Mouse (Mus musculus) right cerebral cortex, postnatal 10 days (tissue): ENCODE data around the gene Cmbl.
A peak's percentile ranks its signal among the peaks of the same experiment; 100 is the strongest.

Source experiments
- DNase-seq, 2 experiments: peaks; one replicate each; pipeline ENCODE4 v3.0.0; 2021; ENCODE audit warnings: low spot score in 2 of 2

The Cmbl gene

DNA sequence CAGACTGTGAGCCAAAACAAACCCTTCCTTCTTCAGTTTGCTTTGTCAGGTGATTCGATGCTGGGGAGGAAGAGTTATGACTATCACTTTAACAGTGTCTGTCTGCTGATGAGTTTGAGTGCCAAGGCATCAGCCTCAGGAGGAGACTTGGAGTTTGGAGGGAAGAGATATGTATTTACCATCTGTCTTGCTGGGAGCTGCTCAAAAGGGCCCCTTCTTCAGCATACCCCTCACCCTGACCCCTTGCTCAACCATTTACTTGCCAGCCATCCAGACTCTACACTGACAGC is 24.7 kb upstream of the Cmbl start:
- DNase-seq, result no peak

GRCm38 (mm10) chr15:31542013-31542958 is 22.9 kb upstream of the Cmbl start:
- no peak for DNase-seq

GRCm38 (mm10) chr15:31543246-31543645 is 21.9 kb upstream of the Cmbl start:
- DNase-seq, result no peak

DNA sequence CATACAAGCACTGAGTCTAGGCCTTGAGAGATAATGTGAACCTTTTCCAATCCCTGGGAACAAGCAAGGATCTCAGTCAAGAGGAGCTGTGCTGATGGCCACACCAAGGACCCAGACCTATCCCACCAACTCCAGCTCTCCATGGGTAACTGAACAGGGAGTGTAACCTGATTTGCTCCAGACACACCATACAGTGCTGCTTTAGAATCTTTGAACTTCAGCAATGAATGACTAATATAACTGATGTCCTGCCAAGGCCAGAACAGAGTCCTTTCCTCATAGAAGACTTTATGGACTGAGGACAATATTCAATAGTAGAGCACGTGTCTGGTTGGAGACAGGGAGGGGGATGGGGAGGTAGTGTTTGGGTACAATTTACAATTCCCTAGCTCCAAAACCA is 20.1 kb upstream of the Cmbl start:
- no peak for DNase-seq

DNA sequence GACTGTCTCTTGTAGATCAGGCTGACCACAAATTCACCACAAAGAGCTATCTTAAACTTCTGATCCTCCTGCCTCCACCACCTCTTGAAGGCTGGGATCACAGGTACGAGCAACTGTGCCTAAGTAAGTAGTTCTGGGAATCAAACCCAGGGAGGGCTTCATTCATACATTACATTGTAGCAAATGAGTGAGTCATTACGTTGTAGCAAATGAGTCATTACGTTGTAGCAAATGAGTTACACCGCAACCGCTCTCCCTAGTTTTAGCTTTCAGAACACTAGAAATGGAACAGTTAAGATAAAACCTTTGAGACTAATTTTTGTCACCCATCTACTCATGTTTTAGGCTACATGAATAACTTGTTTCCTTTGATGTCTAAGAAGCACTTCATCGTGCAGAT is 18.9 kb upstream of the Cmbl start:
- no peak for DNase-seq

DNA sequence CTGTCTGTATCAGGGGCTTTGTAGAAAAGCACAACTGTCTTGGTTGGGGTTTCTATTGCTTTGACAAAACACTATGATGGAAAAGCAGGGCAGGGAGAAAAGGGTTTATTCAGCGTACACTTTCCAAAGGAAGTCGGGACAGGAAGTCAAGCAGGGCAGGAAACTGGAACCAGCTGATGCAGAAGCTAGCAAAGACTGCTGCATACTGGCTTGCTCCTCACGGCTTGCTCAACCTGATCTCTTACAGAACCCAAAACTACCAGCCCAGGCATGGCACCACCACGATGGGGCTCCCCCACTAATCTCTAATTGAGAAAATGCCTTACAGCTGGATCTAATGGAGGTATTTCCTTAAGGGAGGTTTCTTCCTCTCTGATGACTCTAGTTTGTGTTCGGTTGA is 17.8 kb upstream of the Cmbl start:
- DNase-seq, result no peak

GRCm38 (mm10) chr15:31550381-31550780 is 14.8 kb upstream of the Cmbl start:
- DNase-seq, result no peak

DNA sequence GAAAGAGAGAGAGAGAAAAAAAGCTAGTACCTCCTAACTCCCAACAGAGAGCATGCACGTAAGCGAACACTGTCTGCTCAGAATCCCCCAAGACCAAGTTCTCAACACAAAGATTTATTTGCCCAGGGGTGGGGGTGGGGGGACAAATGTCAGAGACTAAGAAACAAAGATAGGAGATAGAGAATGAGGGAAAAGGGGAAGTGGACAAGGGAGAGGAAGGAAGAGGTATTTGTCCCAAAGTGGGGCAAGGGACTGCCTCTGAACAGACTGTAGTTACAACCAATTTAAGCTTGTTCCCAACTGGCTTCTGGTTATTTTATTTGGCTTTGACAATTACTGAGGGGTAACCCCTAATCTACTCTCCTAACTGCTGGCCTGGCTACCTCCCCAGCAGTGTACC is 10.3 kb upstream of the Cmbl start:
- DNase-seq, result no peak

- DNase-seq, result no peak
Measured at GRCm38 (mm10) chr15:31561390-31561789, 3.8 kb upstream of the Cmbl start.

DNA sequence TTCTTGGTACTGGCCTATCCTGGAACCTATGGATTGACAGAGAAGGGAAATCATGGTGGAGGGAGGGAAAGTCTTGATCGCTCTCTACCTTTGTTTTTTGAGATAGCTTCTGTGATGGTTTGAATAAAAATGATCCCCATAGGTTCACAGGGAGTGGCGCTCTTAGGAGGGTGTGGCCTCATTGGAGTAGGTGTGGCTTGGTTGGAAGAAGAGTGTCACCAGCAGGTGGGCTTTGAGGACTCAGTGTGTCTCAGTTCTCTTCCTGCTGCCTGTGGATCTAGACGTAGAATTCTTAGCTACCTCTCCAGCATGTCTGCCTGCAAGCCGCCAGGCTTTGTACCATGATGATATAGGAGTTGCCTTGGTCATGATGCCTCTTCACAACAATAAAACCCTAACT is 3.2 kb upstream of the Cmbl start:
- DNase-seq, result no peak

DNA sequence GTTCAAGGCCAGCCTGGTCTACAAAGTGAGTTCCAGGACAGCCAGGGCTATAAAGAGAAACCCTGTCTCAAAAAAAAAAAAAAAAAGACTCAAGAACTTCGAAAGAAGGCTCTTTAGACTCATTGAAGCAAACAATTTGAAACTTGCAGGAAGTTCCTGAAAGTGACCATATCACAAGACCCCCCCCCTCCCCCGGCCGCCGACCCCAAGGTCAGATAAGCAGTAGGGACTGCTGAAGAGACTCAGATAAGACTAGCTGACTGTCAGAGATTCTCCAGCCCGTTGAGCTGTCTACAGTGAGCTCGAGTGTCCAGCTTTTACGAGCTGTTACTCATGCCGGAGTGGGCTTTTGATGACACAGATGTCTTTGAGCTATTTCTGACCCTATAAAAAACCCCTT is 2.3 kb upstream of the Cmbl start:
- DNase-seq, result no peak

DNA sequence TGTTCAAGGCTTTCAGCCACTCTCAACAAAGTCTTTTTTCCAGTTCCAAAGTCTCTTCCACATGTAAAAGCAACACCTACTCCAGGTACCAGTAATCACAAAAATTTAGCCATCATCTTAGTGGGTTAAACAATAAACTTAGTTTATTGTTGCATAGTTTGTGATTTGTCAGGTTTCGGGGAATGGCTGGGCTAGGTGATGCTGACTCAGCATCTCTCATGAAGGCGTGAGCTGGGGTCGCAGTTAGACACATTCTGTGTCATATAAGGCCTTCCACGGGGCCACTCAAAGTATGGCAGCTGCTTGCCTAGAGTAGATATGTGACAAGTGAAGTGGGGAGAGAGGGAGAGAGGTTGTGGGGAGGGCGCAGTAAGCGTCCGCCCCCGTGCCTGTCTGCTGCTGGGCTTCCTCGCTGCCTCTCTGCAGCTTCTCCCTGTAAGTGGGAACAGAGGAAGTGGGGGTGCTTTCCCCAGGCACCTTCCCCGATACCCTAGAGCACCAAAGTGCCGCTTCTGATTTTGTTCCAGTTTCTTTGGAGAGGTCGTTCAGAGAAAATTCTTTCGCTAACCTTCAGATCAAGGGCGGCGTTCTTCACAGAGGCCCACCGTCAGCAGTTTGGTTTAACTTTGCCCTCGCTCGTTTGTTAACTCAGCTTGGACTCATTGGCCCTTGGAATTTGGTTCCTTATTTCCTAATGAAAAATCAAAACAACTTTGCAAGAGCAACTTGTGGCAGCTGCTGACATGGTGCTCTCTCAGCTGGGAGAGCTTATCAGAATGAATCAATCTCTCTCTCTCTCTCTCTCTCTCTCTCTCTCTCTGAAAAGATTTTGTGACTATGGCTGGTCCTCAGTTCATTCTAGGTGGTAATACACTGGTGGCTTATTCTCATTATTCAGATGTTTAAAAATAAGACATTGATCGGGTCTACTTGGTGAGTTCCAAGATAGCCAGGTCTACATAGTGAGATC is 1.3 kb upstream of the Cmbl start:
- DNase-seq, result no peak

DNA sequence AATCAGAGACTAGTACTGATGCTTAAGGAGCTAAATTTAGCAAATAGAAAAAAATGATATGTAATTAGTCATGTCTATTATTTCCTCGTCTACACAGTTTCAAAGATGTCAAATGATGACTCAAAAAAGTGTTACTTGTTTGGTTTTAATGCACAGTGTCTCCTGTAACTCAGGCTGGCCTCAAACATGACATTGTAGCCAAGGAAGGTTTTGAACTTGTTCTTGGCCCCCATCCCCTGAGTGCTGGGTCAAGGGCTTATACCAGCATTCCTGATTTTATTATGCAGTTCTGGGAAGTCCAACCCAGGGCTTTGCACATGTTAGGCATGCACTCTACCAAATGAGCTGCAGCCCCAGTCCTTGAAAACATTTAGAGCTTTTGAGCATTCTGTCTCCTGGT is 597 bp downstream of the Cmbl start:
- DNase-seq, result no peak

GRCm38 (mm10) chr15:31567431-31567830 is 2.2 kb downstream of the Cmbl start:
- no peak for DNase-seq

GRCm38 (mm10) chr15:31568581-31568996 is 3.4 kb downstream of the Cmbl start:
- no peak for DNase-seq

DNA sequence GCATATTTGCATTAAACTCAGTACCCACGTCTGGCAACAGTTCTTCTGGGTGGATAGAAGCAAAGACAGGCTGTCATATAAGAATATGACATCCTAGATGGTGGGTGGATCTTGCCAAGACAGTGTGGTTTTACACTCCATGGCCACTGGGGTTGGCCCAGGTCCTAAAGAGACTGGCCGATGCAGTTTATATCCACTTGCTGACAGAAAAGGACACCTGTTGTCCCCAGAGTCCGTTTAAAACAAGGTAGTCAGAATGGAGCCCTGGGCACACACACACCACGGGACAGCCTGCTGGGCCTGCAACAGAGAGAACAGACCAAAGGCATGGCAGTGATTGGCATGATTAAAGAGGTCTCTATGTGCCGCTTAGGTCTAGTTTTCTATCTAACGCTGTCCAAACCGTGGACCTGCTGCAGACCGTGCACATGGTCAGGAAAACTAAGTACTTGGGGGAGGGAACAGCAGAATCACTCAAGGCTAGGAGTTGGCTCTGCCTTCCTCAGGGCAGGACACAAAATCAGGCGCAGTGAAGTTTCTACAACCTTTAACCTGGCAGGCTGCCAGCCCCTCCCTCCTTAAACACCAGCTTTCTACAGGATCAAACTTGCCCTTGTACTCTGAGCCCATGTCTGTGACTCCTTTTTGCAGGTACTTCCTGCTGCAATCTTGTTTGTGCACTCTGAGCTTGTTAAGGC is 4.3 kb downstream of the Cmbl start:
- DNase-seq, result no peak

GRCm38 (mm10) chr15:31570959-31571358 is 5.8 kb downstream of the Cmbl start:
- DNase-seq, result no peak

DNA sequence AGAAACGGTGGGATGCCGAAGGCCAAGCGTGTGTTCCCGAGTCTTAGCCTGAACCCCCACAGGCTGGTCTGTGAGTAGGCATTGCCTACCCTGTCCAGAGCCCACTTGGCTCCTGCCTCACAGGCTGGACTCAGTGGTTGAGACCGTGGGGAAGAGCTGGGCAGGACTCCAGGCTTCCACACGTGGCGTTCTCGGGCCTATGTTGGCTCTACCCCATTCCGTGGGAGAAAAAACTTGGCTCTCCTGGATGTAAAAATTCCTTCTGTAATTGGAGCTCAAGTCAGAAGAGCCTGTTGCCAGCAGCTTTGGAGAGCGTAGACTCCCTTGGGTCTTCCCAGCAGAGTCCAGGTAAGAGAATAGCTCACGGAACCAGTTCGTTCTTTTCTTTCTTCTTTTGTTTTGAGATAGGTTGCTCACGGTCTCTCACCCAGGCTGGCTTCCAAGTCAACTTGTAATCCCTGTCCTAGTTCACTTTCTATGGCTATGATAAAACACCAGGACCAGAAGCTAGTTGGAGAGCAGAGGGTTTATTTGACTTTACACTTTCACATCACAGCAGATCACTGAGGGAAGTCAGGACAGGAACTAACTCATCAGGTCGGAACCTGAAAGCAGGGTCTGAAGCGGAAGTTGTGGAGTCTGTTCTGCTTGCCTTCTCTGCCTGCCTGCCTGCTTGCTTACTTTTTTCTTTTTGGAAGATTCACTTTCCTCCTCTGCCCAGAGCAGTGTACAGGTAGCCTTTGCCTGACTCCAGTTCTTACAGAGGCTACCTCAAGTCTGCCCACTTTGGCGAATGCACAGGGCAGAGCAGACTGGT is 6.9 kb downstream of the Cmbl start:
- DNase-seq, result peak; percentile 50 to 56

DNA sequence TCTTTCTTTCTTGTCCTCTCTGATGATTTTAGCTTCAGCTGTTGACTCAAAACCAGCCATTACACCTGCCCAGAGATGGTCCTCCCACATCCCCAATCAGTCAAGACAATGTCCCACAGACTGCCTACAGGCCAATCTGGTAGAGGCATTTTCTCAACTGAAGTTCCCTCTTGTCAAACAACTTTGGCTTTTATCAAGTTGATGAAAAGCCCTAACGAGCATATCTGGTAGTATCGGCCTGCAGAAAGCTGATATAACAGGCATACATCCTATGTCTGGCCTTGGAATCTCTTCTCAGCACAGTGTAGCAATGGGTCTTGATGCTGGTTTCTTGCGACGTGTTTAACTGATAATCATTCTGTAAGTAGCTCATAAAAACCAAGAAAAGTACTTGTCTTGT is 8.1 kb downstream of the Cmbl start:
- DNase-seq, result no peak

DNA sequence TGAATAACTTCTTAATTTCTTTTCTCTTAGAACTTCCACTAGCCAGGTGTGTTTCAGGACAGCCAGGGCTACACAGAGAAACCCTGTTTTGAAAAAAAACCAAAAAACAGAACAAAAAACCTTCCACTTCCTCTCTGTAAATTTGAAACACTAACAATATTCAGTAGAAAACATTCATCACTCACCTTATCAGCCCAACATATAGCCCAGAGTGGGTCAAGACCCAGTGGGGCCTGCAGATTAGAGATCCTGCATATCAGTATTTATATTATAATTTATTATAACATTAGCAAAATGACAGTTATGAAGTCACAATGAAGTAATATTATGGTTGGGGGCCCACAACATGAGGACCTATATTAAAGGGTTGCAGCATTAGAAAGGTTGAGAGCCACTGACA is 8.5 kb downstream of the Cmbl start:
- DNase-seq, result no peak

DNA sequence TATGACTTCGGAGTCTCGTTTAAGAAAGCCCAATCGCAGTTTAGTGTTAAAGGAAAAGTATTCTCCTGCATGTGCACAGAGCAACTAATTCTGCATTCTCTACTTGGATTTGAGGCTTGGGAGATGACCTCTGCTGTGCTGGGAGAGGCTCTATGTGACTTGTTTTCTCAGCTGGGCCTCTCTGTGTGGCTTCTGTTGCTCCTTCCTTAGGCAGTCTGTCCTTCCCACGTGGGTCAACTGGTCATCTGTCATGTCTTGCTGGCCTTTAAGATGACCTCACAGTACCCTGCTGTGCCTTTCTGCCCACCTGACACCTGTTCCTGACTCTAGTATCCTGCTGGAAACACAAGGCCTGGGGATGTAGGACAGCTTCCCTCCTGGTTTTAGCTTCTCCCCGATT is 10.9 kb downstream of the Cmbl start:
- no peak for DNase-seq
